Mouse (Mus musculus) kidney, embryonic 16.5 days (tissue): ENCODE data around the gene 5730596B20Rik. TPM values are rescaled to one million over a fixed set of nuclear protein-coding genes. Genes with fewer than 3 reads are reported as not detected.

ENCODE experiments used
- ATAC-seq: fragments of 200-750 bp; cut with Nextera tagmentation; 2 replicates; pipeline ENCODE4 v1.8.0; 2017; ENCODE audit warnings: moderate TSS enrichment; ENCODE audit not compliant: low FRiP score, low TSS enrichment
- H3K27ac ChIP-seq: fragments of 300-500 bp; sonication (generic); 2 replicates; pipeline ENCODE4 v1.5.1; 2014; ENCODE audit warnings: low read length
- H3K27me3 ChIP-seq: fragments of 300-500 bp; sonication (generic); 2 replicates; pipeline ENCODE4 v1.6.1; 2014; ENCODE audit warnings: low read length, control low read depth, mixed read lengths; ENCODE audit not compliant: insufficient read depth
- H3K36me3 ChIP-seq: fragments of 300-500 bp; sonication (generic); 2 replicates; pipeline ENCODE4 v1.6.1; 2014; ENCODE audit warnings: low read length, control low read depth, mixed read lengths; ENCODE audit not compliant: insufficient read depth
- H3K4me1 ChIP-seq: fragments of 300-500 bp; sonication (generic); 2 replicates; pipeline ENCODE4 v1.6.1; 2014; ENCODE audit warnings: low read length, control low read depth, mixed read lengths; ENCODE audit not compliant: insufficient read depth
- H3K4me2 ChIP-seq: fragments of 300-500 bp; sonication (generic); replicated peaks from 2 replicates; pipeline ENCODE4 v1.6.1; 2014; ENCODE audit warnings: low read depth, low read length
- H3K4me3 ChIP-seq: fragments of 300-500 bp; sonication (generic); 2 replicates; pipeline ENCODE4 v1.5.1; 2014; ENCODE audit warnings: mild to moderate bottlenecking, low read length
- H3K9ac ChIP-seq: fragments of 300-500 bp; sonication (generic); replicated peaks from 2 replicates; pipeline ENCODE4 v1.6.1; 2014; ENCODE audit warnings: low read length
- H3K9me3 ChIP-seq: fragments of 300-500 bp; sonication (generic); 2 replicates; pipeline ENCODE4 v1.6.1; 2016; ENCODE audit warnings: low read length, control low read depth
- WGBS: fragments of 180-500 bp; shearing (Covaris S2); extraction: QIAGEN DNeasy Blood & Tissue Kit; methylation state at CpG from one replicate; pipeline ENCODE4 v1.1.7; 2014; 5-methylcytosine and 5-hydroxymethylcytosine counted together
- polyA plus RNA-seq: library from polyadenylated mRNA; unstranded; fragments of >200 nt; fragmentation: Nextera tagmentation; extraction: Ambion mirVana; gene quantifications from 2 replicates; pipeline ENCODE4 v1.2.1, GENCODE M21; 2015

5730596B20Rik gene
- polyA plus RNA-seq, 1 experiment from 2014 or later = 1.7 TPM

- peak; percentile 57 for ATAC-seq
- peaks cover 2% of the 10 kb centered on the region; the same call in 1 of the 2 replicates for H3K36me3 ChIP-seq
- H3K4me3 ChIP-seq = peak within 1 kb of the TSS; percentile 66
- H3K9ac ChIP-seq = peak within 1 kb of the TSS; percentile 93
- H3K4me2 ChIP-seq = peak within 1 kb of the TSS; percentile 97
- H3K27me3 ChIP-seq = no peaks in the 10 kb centered on the region
- under 1% methylated on average over 69 of the region's 102 CpGs for WGBS
- peak within 1 kb of the TSS; percentile 95 for H3K27ac ChIP-seq
- H3K4me1 ChIP-seq = peaks cover 91% of the 10 kb centered on the region
- H3K9me3 ChIP-seq = no peaks in the 10 kb centered on the region
Measured at GRCm38 (mm10) chr6:52190906-52191810, 13.9 kb downstream of the 5730596B20Rik start, which contains the start of gene Hoxa4. TSS of gene Hoxa4 (minus strand) at chr6:52191753.

GRCm38 (mm10) chr6:52191860-52192550, 14.7 kb downstream of the 5730596B20Rik start:
- Histone ChIP-seq H3K4me3 (peak overlapping the region; percentile 66), H3K4me1 (peaks cover 91% of the 10 kb centered on the region), H3K9me3 (no peaks in the 10 kb centered on the region), H3K36me3 (0 out of 2 replicates have a peak, but pooled peaks cover 2% of the 10 kb centered on the region), H3K27me3 (no peaks in the 10 kb centered on the region), H3K27ac (peak overlapping the region; percentile 91), H3K9ac (peak overlapping the region; percentile 77), H3K4me2 (peak overlapping the region; percentile 97)
- ATAC-seq = peak; percentile 54
- under 1% methylated on average over 46 of the region's 55 CpGs for WGBS

- ATAC-seq = no peak
- peaks cover 88% of the 10 kb centered on the region for H3K4me1 ChIP-seq
- H3K27me3 ChIP-seq = no peaks in the 10 kb centered on the region
- H3K27ac ChIP-seq = no peak overlapping the region
- 25% methylated on average over 10 of the region's 10 CpGs for WGBS
- H3K4me2 ChIP-seq = no peak overlapping the region
- no peaks in the 10 kb centered on the region for H3K36me3 ChIP-seq
- H3K4me3 ChIP-seq = no peak overlapping the region
- no peaks in the 10 kb centered on the region for H3K9me3 ChIP-seq
- no peak overlapping the region for H3K9ac ChIP-seq
Measured at GRCm38 (mm10) chr6:52194690-52195089, 17.4 kb downstream of the 5730596B20Rik start.

GRCm38 (mm10) chr6:52196811-52197210, 19.5 kb downstream of the 5730596B20Rik start:
- no peak for ATAC-seq
- H3K4me2 ChIP-seq = peak overlapping the region; percentile 30
- peak overlapping the region; percentile 48; the same call in 1 of the 2 replicates for H3K9ac ChIP-seq
- 0 out of 2 replicates have a peak, but pooled peaks cover 8% of the 10 kb centered on the region for H3K36me3 ChIP-seq
- H3K4me1 ChIP-seq = peaks cover 93% of the 10 kb centered on the region
- H3K9me3 ChIP-seq = no peaks in the 10 kb centered on the region
- H3K27ac ChIP-seq = peak overlapping the region; percentile 73
- no peak overlapping the region for H3K4me3 ChIP-seq
- H3K27me3 ChIP-seq = 0 out of 2 replicates have a peak, but pooled peaks cover 5% of the 10 kb centered on the region
- WGBS = 28% methylated on average over 9 of the region's 9 CpGs

GRCm38 (mm10) chr6:52197271-52197670, 20.0 kb downstream of the 5730596B20Rik start:
- Histone ChIP-seq H3K36me3 (0 out of 2 replicates have a peak, but pooled peaks cover 10% of the 10 kb centered on the region), H3K27ac (peak overlapping the region; percentile 77), H3K4me1 (peaks cover 93% of the 10 kb centered on the region), H3K9ac (peak overlapping the region; percentile 48), H3K27me3 (0 out of 2 replicates have a peak, but pooled peaks cover 5% of the 10 kb centered on the region), H3K9me3 (no peaks in the 10 kb centered on the region), H3K4me2 (peak overlapping the region; percentile 30), H3K4me3 (no peak overlapping the region)
- peak; percentile 85 for ATAC-seq
- WGBS = 4% methylated on average over 10 of the region's 10 CpGs

- peak overlapping the region; percentile 15 for H3K4me3 ChIP-seq
- H3K9ac ChIP-seq = peak overlapping the region; percentile 59
- peak overlapping the region; percentile 36 for H3K4me2 ChIP-seq
- 18% methylated on average over 30 of the region's 30 CpGs for WGBS
- H3K4me1 ChIP-seq = peaks cover 87% of the 10 kb centered on the region
- H3K36me3 ChIP-seq = peaks cover 12% of the 10 kb centered on the region; the same call in 1 of the 2 replicates
- ATAC-seq = no peak
- 0 out of 2 replicates have a peak, but pooled peaks cover 5% of the 10 kb centered on the region for H3K27me3 ChIP-seq
- peak overlapping the region; percentile 83 for H3K27ac ChIP-seq
- H3K9me3 ChIP-seq = no peaks in the 10 kb centered on the region
Measured at GRCm38 (mm10) chr6:52200073-52200750, 22.9 kb downstream of the 5730596B20Rik start.

GRCm38 (mm10) chr6:52200751-52201250, 23.5 kb downstream of the 5730596B20Rik start:
- H3K4me3 ChIP-seq = peak overlapping the region; percentile 15
- H3K27ac ChIP-seq = peak overlapping the region; percentile 83
- ATAC-seq = no peak
- peak overlapping the region; percentile 59 for H3K9ac ChIP-seq
- 0 out of 2 replicates have a peak, but pooled peaks cover 5% of the 10 kb centered on the region for H3K27me3 ChIP-seq
- peaks cover 13% of the 10 kb centered on the region; the same call in 1 of the 2 replicates for H3K36me3 ChIP-seq
- H3K4me2 ChIP-seq = peak overlapping the region; percentile 36
- WGBS = 33% methylated on average over 10 of the region's 10 CpGs
- H3K4me1 ChIP-seq = peaks cover 87% of the 10 kb centered on the region
- H3K9me3 ChIP-seq = no peaks in the 10 kb centered on the region

GRCm38 (mm10) chr6:52201269-52201668, 24.0 kb downstream of the 5730596B20Rik start:
- WGBS = 54% methylated on average over 1 of the region's 1 CpGs
- Histone ChIP-seq H3K27me3 (0 out of 2 replicates have a peak, but pooled peaks cover 5% of the 10 kb centered on the region), H3K36me3 (peaks cover 18% of the 10 kb centered on the region; the same call in 1 of the 2 replicates), H3K27ac (peak overlapping the region; percentile 83), H3K4me1 (peaks cover 87% of the 10 kb centered on the region), H3K9me3 (no peaks in the 10 kb centered on the region), H3K9ac (peak overlapping the region; percentile 53), H3K4me3 (peak overlapping the region; percentile 7; the same call in 1 of the 2 replicates), H3K4me2 (peak overlapping the region; percentile 36)
- no peak for ATAC-seq
